Mouse (Mus musculus): ENCODE data around the gene Pcyt1a.

Gene Pcyt1a

DNA sequence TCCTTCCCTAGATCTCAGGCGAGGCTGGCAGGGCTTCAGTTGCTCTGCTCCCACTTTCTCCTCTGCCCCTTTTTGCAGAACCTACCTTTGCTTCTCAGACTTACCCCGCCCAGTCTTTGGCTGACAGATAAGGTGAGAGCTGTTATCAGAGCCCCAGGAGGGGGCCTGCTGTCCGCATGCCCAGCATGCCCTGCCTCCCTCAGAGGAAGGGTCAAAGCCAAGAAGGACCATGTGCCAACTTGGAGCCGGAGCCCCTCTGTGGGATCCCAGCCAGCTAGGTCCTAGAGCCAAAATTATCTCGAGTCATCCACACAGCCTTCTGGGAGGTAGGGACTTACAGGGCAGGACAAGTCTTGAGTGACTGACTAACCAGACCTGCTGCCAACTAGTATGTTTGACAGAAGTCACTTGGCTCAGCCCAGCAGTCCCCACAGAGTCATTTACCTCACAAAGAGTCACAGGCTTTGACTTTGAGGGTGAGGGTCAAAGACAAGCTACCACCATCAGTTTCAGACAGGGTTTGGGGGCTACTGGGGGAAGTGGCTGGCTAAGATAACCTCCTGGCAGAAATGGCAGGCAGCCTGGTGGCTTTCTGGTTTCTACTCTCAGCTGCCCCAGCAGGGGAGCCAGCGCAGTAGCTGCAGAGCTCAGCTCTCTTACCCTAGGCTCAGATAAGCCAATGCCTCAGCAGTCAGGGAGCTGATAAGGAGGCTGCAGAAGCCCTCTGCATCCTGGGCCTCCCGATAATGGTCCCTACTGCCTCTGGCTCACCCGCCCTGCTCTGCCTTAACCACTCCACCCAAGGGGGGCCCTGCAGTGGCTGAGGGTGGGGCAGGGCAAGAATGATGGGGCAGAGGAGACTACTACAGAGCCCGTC, 78.6 kb downstream of the Pcyt1a start:
- DNase-seq (ENCODE audit: low spot score): peak; percentile 22

DNA sequence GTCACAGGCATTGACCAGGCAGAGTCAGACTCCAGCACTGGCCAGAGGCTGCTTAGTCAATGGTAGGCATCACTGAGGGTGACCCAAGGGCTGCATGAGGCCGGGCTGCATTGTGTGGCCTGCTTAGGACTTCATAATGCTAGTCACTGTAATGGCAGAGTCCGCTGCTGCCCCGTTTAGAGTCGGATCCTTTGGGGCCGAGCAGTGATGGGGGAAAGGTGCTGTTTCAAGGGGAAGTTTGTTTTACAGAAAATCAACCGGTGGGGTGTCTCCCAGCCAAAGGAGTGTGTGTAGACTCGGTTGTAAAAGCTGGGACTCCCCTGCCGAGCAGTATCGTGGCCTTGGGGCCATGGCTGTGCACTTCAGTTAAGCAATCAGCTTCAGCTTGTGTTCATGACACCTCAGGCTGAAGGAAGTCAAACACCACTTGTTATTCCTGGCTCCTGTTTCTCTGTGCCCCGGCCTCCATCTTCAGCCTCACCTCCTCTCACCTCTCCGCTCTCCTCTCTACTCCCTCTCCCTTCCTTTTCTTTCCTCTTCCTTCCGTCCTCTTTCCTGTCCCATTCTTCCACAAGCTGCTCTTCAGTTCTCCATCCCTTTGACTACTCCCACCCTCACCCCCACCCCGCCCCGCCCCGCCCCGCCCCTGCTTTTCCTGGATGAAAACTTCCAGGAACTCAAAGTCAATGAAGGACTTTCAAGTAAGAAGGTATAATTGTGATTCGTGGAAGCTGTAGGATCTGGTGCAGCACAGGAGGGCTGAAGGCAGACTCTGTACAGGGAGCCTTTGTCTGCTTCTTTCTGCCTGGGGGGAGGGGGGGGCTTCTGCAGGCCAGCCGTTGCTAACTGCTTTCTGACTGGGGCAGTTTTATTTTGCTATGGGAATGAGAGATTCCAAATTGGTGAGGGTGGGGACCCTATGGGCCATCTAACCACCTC, 79.9 kb downstream of the Pcyt1a start:
- DNase-seq (ENCODE audit: low spot score): no peak

GRCm38 (mm10) chr16:32511338-32511734, 80.6 kb downstream of the Pcyt1a start:
- DNase-seq (ENCODE audit: low spot score): no peak

DNA sequence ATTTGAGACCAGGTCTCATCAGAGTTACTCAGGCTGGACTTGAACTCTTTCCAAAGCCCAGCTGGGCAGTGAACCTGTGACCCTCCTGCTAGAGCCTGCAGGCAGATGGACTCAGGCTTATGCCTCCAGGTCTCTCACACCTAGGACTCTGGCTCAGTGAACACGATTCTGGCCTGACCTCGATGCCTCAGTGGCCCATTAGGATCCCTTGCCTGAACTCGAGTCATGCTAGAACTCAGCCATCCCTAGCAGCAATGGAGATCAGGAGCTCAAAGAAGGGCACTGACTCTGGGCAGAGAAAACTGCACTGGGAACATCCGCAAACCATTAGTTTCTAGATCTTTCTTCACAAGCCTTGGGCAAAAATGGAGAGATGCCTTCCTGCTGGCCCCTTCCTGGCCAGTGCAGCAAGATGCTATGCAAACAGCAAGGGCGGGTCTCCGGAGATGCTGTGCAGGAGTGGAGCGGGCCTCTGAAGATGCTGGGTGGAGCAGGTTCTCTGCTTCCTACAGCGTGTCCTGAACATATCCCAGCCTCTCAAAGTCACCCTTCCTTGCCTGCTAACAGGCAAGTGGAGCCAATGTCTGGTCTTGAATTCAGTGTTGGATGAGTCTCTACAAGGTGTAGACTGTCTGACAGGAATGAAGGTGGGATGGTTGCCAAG, 81.2 kb downstream of the Pcyt1a start:
- DNase-seq (ENCODE audit: low spot score): no peak

- DNase-seq (ENCODE audit: low spot score): no peak
These were observed 82.2 kb downstream of the Pcyt1a start for GRCm38 (mm10) chr16:32512921-32513320.

GRCm38 (mm10) chr16:32513401-32513800, 82.7 kb downstream of the Pcyt1a start:
- DNase-seq (ENCODE audit: low spot score): no peak

- no peak for DNase-seq (ENCODE audit: low spot score)
These were observed 83.2 kb downstream of the Pcyt1a start for GRCm38 (mm10) chr16:32513948-32514347.

GRCm38 (mm10) chr16:32516006-32516962, 85.6 kb downstream of the Pcyt1a start:
- no peak for DNase-seq (ENCODE audit: low spot score)

GRCm38 (mm10) chr16:32517785-32518481, 87.2 kb downstream of the Pcyt1a start:
- DNase-seq (ENCODE audit: low spot score): no peak

DNA sequence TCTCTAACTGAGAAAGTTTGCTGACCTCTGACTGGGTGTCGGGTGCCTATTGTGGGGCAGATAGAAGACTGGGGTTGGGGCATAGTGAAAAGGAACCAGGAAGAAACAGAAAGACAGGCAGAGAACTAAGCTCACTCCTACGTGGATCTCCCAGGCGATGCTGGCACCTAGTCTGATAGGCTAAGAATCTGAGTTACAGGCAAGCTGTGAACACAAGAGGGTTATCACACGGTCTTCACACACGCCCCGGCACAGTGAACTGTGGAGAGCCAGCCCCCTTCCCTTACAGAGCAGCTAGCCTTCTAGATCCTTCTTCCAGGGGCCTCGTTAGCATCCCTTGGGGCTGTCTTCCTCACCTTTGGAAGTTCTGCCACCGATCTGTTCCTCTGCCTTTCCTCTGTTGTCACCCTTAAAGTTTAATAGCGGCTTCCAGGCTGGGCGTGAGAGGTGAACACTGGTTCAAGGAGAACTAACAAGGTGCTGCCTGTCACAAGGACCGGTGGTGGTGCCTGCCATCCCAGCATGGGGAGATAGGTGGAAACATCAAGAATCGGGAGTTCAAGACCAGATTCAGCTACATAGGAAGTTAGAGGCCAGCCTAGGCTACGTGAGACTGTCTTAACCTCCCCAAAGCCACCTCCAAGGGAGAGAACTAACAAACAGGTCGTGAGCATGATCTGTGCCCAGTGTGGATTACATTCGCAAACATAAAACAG, 89.1 kb downstream of the Pcyt1a start:
- no peak for DNase-seq (ENCODE audit: low spot score)

GRCm38 (mm10) chr16:32520372-32520748, 89.6 kb downstream of the Pcyt1a start:
- no peak for DNase-seq (ENCODE audit: low spot score)

DNA sequence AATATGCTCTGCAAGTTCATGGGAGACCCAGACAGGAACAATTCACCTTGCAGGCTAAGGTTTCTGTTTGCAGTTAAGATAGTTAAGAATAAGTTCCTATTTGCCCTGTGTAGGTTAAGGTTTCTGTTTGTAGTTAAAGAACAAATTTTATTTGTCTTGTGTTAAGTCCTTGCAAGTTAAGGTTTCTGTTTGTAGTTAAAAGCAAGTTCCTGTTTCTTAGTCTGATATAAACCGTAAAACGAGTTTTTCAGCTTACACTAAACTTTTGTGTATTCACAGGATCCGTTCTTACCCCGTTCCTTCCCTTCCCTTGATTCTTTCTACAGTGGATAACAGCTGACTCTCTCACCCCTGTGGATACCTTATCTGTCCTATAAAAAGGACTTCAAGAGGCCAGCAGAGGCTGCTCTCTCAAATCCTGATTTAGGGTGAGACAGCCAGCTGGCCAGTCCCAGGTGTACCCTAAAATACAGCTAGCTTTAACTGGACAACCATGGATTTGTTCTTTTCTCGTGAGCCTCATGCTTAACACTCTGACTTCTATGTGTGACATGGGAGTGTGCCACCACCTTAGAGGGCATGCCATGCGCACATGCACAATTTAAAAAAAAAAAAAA, 92.0 kb downstream of the Pcyt1a start:
- DNase-seq (ENCODE audit: low spot score): no peak

- no peak for DNase-seq (ENCODE audit: low spot score)
These were observed 92.9 kb downstream of the Pcyt1a start for GRCm38 (mm10) chr16:32523462-32524243.

DNA sequence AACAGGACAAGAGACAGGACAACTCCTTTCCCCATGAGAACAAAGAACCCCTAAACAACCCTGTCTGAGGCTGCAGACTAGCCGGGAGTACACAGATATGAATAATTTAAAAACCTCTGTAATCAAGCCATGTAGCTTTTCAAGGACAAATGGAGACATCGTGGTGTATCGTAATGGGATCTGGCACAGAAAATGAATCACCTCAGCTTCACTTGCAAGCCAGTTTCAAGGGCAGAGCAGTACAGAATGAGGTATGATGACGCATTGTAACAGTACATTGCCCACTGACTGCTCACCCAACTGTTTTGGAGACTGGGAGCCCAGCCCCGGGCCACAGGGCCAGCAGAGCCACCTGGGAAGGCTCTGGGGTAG, 93.5 kb downstream of the Pcyt1a start:
- no peak for DNase-seq (ENCODE audit: low spot score)

All from ovary, adult 18-20 months (tissue).